Mouse (Mus musculus) forebrain, embryonic 11.5 days (tissue): Measurements from ENCODE around the gene Atp5mpl. TPM values are rescaled to one million over a fixed set of nuclear protein-coding genes. Genes with fewer than 3 reads are reported as not detected.

Experiments used
- ATAC-seq: fragments of 200-750 bp; cut with Nextera tagmentation; replicated peaks from 2 replicates; pipeline ENCODE4 v1.8.0; 2017; ENCODE audit warnings: moderate TSS enrichment; ENCODE audit not compliant: low FRiP score
- DNase-seq: peaks from one replicate; pipeline ENCODE4 v3.0.0-alpha.2; 2017; ENCODE audit warnings: low spot score
- H3K27ac ChIP-seq: fragments of 300-500 bp; sonication (generic); 2 replicates; pipeline ENCODE4 v1.5.1; 2014; ENCODE audit warnings: low read depth, low read length
- H3K27me3 ChIP-seq: fragments of 300-500 bp; sonication (generic); 2 replicates; pipeline ENCODE4 v1.6.1; 2014; ENCODE audit warnings: mild to moderate bottlenecking, low read length, mixed read lengths; ENCODE audit not compliant: control insufficient read depth, insufficient read depth
- H3K36me3 ChIP-seq: fragments of 300-500 bp; sonication (generic); 2 replicates; pipeline ENCODE4 v1.6.1; 2014; ENCODE audit warnings: mild to moderate bottlenecking, low read length, moderate library complexity, mixed read lengths; ENCODE audit not compliant: control insufficient read depth, insufficient read depth
- H3K4me1 ChIP-seq: fragments of 300-500 bp; sonication (generic); replicated peaks from 2 replicates; pipeline ENCODE4 v1.6.1; 2014; ENCODE audit warnings: low read length, mixed read lengths; ENCODE audit not compliant: control insufficient read depth, insufficient read depth
- H3K4me2 ChIP-seq: fragments of 300-500 bp; sonication (generic); 2 replicates; pipeline ENCODE4 v1.6.1; 2014; ENCODE audit warnings: low read depth, mild to moderate bottlenecking, low read length, moderate library complexity, mixed read lengths; ENCODE audit not compliant: severe bottlenecking
- H3K4me3 ChIP-seq: fragments of 300-500 bp; sonication (generic); 2 replicates; pipeline ENCODE4 v1.5.1; 2014; ENCODE audit warnings: low read depth, low read length
- H3K9ac ChIP-seq: fragments of 300-500 bp; sonication (generic); 2 replicates; pipeline ENCODE4 v1.6.1; 2014; ENCODE audit warnings: low read length
- H3K9me3 ChIP-seq: fragments of 300-500 bp; sonication (generic); 2 replicates; pipeline ENCODE4 v1.6.1; 2016; ENCODE audit warnings: low read length, mixed read lengths; ENCODE audit not compliant: control insufficient read depth
- WGBS: fragments of 180-500 bp; shearing (Covaris S2); extraction: QIAGEN DNeasy Blood & Tissue Kit; methylation state at CpG from one replicate; pipeline ENCODE4 v1.1.7; 2014; 5-methylcytosine and 5-hydroxymethylcytosine counted together
- polyA plus RNA-seq: library from polyadenylated mRNA; unstranded; fragments of >200 nt; fragmentation: Nextera tagmentation; extraction: Ambion mirVana; gene quantifications from 2 replicates; pipeline ENCODE4 v1.2.1, GENCODE M21; 2014

The Atp5mpl gene
- polyA plus RNA-seq, 1 experiment from 2014 or later: 551 TPM

GRCm38 (mm10) chr12:111914031-111914430 is 52.7 kb downstream of the Atp5mpl start:
- no peak for DNase-seq
- no peaks in the 10 kb centered on the region for H3K4me1 ChIP-seq
- peaks cover 7% of the 10 kb centered on the region for H3K27me3 ChIP-seq
- no peak overlapping the region for H3K4me3 ChIP-seq
- ATAC-seq: no peak
- no peaks in the 10 kb centered on the region for H3K36me3 ChIP-seq
- no peak overlapping the region for H3K27ac ChIP-seq
- no peaks in the 10 kb centered on the region for H3K9me3 ChIP-seq
- H3K9ac ChIP-seq: no peak overlapping the region
- WGBS: 37% methylated on average over 3 of the region's 3 CpGs
- no peak overlapping the region for H3K4me2 ChIP-seq

GRCm38 (mm10) chr12:111912802-111913201 is 54.0 kb downstream of the Atp5mpl start:
- H3K4me3 ChIP-seq: no peak overlapping the region

DNA sequence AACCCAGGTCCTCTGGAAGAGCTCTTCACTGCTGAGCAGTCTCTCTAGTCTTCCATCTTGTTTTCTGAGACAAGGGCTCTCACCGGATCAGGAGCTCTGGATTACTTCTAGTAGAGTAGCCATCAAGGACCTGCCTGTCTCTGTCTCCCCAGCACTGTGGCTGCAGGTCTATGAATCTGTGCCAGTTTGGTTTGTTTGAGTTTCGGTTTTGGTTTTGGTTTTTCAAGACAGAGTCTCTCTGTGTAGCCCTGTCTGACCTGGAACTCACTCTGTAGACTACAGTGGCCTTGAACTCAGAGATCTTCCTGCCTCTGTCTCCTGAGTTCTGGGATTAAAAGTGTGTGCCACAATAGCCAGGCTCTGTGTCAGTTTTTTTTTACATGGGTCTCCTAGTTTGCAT is 55.0 kb downstream of the Atp5mpl start:
- H3K27ac ChIP-seq: no peak overlapping the region
- 83% methylated on average over 2 of the region's 2 CpGs for WGBS
- no peaks in the 10 kb centered on the region for H3K9me3 ChIP-seq
- peaks cover 2% of the 10 kb centered on the region; the same call in 1 of the 2 replicates for H3K4me1 ChIP-seq
- H3K9ac ChIP-seq: no peak overlapping the region
- H3K4me3 ChIP-seq: no peak overlapping the region
- no peaks in the 10 kb centered on the region for H3K36me3 ChIP-seq
- peaks cover 17% of the 10 kb centered on the region for H3K27me3 ChIP-seq
- no peak overlapping the region for H3K4me2 ChIP-seq
- no peak for ATAC-seq
- DNase-seq: no peak

More at GRCm38 (mm10) chr12:111912802-111913201, 54.0 kb downstream of the Atp5mpl start:
- no peak overlapping the region for H3K27ac ChIP-seq
- WGBS: 89% methylated on average over 7 of the region's 7 CpGs
- no peaks in the 10 kb centered on the region for H3K9me3 ChIP-seq
- no peak for DNase-seq
- H3K9ac ChIP-seq: no peak overlapping the region
- peaks cover 15% of the 10 kb centered on the region for H3K27me3 ChIP-seq
- no peak overlapping the region for H3K4me2 ChIP-seq
- H3K4me1 ChIP-seq: no peaks in the 10 kb centered on the region
- no peak for ATAC-seq
- H3K36me3 ChIP-seq: no peaks in the 10 kb centered on the region

Other genes with a start within 250 kb of the Atp5mpl start
- 226 and 247 TPM in 2 replicates for gene Klc1, start 208.1 kb downstream of the Atp5mpl start, polyA plus RNA-seq
- 19.6 and 20.1 TPM in 2 replicates for gene Xrcc3, start 153.1 kb downstream of the Atp5mpl start, polyA plus RNA-seq
- 66.5 and 68.4 TPM in 2 replicates for gene Zfyve21, start 152.8 kb downstream of the Atp5mpl start, polyA plus RNA-seq
- gene Ppp1r13b, start 58.9 kb downstream of the Atp5mpl start, polyA plus RNA-seq: 6.3 and 7.6 TPM in 2 replicates
- 0.94 and 1.7 TPM in 2 replicates for gene Tdrd9, start 4.6 kb upstream of the Atp5mpl start, polyA plus RNA-seq
- gene Rd3l, start 14.3 kb upstream of the Atp5mpl start, polyA plus RNA-seq: not detected in 2 replicates
- 0.29 and 1.1 TPM in 2 replicates for gene Aspg, start 139.7 kb upstream of the Atp5mpl start, polyA plus RNA-seq
- 6.4 and 7.1 TPM in 2 replicates for gene Kif26a, start 179.2 kb upstream of the Atp5mpl start, polyA plus RNA-seq